Mouse (Mus musculus): ENCODE results near the gene Fshr. TPM values are rescaled to one million over a fixed set of nuclear protein-coding genes. Genes with fewer than 3 reads are reported as not detected.
"Not testable (repeated sequence)": the region's sequence is repeated elsewhere in the genome, so short reads cannot be mapped to it uniquely, and the experiment has no call there.

Gene Fshr
- not detected for polyA plus RNA-seq (2017; shearing (Covaris generic))

DNA sequence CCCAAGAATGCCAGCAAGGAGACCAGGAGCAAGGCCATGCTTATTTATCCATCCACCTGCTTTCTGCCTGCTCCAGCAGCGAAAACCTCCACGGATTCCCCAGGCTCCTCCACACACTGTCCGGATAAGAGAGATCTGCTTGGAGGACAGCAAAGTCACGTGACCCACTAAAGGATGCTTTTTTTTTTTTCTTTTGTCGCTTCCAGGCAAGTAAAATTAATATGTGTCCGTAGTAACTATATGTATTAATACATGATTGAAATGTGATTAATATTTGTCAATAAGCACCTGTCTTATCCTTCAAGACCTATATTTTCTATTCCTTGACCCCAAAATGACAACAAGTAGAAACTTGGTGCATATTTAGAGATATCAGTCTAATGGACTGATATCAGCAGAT lies at the start of gene Fshr:
Gene Fshr (minus strand): TSS at position 101 of the 400 bp plus-strand sequence.
- no peak for ATAC-seq

DNA sequence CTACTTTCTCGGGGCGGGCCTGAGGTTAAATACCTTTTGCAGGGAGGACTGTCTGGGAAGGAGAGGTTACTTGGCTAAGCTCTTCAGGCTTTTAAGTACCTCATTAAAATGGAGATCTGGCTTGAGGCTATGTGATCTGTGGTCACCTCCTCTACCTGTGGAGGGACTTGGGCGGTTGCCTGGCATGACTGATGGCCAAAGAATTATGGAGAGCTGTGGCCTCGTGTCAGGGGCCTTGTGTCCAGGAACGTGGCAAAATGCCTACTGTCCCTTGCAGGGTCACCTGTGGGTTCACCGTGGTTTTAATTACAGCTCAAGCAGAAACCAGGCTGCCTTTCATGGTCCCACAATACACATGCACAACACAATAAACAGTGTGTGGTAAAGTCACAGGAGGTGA lies 1.7 kb upstream of the Fshr start:
- ATAC-seq, result no peak

DNA sequence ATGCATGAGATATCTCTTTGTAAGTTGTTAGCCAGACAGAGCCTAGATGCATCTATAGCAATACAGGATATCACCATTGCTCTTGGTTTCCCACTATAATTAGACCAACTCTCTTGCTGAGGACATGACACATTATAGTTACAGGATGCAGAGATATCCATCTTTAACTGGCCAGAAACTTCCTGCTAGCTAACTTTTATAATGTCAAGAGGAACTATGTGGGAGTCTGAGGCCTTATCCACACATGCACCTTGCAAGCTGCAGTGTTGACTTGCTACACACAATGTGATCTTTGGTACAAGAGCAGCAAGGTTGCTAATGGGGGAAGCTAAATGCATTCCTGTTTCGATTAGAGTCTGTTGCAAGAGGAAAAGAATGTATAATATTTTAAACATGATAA lies 26.9 kb downstream of the Fshr start:
- no peak for ATAC-seq

DNA sequence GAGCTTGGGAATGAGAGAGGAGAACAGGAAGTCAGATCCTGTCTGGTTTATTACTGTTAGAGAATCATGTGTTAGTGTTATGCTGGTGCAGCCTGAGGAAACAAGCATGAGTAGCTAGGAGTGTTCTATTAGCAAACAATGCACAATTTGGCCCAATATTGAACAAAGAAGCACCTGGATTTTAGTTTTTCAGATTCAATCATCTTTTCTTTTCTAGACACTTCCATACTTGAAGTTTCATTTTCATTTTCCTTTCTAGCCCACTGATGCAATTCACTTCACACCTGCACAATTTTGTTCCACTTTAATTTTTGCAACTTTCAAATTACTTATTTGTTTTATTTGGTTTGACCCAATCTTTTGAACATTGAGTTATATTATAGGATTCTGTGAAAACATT lies 35.7 kb downstream of the Fshr start:
- no peak for ATAC-seq

DNA sequence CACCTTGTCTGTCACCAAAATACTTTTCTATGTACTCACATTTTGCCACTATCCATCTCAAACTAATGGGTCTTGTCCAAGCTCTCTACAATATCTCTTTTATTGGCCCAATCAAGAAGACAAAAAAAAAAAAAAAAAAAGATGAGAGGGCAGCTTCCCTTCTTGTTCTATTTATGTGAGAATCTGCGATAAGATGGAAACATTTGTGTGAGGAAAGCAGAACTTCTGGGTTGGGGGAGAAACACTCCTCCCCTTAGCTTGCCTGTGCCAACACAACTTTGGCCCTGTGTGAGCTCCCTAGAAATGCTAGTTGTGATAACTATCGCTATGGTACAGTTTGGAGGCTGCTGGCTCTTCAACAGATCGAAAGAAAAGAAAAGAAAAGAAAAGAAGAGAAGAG lies 38.0 kb downstream of the Fshr start:
- no peak for ATAC-seq

DNA sequence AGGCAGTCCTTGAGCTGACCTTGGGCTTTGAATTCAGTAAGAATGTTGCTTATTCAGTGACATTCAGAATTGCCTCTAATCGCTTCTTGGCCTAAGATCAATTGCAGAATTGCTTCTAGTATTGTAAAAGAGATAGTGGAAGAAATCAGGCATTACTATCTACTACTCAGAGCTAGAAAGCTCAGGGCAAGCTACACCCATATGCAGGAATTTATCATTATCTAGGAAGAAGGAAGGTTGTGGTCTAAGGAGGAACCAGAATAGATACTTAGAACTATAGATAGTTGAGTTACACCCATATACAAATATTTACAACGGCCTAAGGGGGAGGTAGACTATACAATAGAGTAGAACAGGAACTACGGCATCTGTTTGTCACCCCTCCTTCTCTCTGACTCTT lies 41.1 kb downstream of the Fshr start:
- not testable (repeated sequence) for ATAC-seq

DNA sequence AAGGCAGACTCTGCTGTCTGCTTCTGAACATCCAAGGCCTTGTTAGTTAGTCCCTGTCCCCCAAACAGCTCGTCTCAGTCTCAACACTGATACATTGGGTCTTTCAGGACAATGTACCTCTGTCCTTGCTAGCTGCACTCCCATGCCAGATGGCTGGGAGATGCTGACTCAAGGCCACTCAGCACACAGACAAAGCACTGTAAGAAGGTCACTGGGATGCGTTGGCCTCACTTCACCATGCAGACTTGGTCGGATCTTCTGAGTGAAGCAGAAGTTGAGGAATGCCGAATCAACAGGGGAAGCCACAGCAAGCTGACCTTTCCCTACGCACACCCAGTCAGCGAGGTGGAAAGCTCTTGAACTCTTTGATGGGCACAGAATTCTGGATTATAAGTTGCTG lies 55.7 kb downstream of the Fshr start:
- no peak for ATAC-seq

DNA sequence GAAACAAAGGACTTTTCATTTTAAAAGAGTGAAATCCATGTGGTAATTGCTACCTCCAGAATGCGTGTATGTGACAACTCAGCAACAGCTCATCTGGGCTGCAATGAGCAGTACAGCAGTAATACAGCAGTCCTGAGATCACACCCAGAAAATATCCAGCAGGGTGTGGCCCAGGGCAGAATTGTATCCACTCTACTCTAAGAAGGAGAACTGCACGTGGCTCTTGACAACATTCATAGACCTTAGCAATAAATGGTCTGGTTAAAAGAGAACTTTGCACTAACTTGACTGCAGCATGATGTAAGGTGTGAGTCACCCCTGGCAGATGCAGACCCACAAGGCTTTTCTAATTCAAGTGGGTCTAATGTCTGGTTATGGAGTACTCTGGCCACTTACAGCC lies 80.5 kb downstream of the Fshr start:
- no peak for ATAC-seq

DNA sequence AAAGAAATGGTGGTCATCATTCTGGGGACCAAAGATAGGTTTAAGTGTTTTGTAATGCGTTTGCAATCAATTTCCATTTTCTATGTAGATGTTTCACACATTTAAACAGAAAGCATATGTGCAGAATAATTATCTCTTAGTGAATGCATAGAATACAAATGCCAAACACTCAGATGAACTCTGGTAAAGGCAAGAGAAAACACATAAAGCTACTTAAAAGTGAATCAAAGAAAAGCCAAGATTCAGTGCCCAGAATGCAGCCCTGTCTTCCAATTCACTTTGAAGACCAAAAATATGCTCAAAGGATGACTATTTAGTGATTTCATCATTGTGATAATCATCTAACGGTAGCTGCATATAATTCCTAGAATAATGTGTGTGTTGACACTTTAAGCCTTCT lies 81.2 kb downstream of the Fshr start:
- no peak for ATAC-seq

DNA sequence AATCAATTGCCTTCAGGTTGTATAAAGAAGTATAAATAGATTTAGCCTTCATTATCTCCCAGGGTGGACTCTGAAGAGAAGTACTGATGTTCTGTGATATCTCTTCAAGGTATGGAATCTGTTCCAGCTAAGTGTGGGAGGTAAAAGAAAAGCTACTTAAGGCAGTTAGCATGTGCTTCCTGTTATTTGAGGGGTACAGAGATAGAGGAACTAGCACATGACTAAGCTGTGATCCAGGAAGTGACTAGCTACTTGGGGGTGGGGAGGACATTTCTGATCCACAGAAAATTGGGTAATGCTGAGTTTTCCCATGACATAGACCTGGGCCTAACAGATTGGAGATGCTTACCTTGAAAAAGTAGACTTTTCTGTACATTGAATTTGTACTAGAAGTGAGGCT lies 86.5 kb downstream of the Fshr start:
- ATAC-seq, result no peak

DNA sequence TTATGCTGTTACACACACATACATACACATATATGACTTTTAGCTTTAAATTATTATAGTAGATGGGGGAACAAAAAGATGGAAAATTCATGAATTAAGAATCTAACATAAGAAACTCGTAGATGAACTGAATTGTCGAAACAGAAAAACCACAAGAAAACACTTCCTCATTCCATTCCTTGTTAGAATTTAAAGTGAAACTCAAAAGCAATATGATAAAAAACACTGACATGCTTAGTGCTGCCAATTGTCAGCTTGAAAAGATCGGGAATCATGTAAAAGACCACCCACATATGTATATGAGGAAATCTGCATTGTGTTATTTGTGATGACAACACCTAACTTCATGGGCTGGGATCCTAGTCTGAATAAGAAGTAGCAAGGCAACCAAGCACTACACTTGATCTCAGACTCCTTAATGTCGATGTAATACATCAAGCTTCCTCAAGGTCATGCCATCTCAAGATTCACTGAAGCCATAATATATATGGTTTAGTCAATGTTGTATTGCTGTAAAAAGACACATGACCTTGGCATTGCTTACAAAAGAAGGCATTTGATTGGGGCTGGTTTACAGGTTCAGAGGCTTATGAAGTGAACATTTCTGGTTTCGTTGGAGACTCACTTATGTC lies 99.6 kb downstream of the Fshr start:
- no peak for ATAC-seq

DNA sequence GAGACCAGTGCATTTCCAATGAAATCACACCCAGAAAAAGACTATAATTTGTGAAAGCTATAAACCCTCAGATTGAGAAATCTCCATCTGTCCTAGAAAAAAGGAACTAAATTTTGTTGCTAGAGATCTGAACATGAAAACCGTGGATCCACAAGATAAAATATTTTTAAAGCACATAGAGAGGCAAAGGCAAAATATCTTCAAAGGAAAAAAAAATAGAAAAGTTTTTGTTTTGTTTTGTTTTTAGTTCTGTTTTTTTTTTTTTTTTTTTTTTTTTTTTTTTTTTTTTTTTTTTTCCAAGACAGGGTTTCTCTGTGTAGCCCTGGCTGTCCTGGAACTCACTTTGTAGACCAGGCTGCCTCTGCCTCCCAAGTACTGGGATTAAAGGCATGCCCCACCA lies 100.7 kb downstream of the Fshr start:
- ATAC-seq, result not testable (repeated sequence)

DNA sequence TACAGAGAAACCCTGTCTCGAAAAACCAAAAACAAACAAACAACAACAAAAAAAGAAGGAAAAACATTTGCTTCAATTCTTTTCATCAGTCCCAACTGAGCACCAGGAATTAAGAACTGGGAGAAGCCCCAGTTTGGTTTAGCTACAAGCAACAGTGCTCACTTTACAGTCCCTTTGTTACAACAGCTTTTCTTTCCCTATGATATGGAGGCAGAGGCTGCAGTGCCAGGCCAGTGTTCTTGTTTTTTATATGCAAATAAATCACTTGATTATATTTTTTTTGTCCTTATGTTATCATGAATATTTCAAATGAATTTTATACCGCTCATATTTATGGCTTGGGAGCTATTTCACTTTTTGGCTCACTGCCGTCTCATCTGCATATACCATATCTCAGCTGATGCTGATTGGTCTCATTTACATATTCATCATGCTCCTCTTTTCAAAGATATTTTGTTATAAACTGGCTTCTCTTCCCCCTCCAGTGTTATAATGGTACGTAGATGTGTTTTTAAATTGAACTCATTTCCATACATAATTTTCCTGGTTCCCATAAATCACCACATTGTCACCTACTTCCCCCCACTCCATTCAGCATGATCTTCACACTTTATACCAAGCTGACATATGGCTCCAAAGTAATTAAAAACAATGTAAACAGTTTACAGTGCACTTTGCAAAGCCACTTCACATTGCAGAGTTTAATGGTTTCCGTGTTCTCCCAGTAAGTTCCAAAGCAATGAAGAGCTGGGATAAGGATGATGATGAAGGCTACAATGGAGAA lies 110.6 kb downstream of the Fshr start:
- ATAC-seq, result no peak

DNA sequence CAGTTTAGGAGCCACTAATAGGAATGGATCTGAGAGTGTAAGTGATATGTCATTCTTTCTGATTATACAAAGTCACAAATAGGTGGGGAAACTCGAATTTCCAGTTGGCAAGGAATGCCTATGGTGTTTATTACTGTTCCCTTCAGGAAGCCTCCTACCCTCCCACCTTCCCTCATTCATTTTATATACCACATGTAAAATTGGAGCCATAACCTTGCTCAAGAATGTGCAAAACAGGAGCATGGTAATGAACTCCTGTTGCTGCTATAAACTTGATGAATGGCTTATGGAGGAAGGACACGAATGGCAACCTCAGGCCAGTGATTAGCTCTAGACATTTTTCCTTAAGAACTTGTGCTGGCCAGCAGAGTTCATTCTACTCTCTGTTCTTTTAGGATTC lies 117.6 kb downstream of the Fshr start:
- no peak for ATAC-seq

DNA sequence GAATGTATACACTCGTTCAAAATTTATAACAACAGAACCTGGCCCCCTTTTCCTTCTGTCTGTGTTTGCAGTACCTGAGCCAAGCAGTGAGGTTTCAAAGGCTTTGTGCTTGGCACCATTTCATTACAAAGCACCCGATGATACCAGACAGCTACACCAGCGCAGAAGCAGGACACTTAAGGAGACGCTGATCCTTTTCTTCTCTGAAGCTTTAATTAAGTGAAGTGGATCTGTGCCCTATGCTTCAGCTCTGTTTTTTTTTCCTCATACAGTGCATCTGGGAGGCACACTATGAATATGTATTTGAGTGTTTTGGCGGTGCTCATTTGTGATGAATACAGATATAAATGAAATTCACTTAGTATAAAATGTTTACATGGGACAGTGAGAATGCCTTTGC lies 120.8 kb downstream of the Fshr start:
- ATAC-seq, result no peak

DNA sequence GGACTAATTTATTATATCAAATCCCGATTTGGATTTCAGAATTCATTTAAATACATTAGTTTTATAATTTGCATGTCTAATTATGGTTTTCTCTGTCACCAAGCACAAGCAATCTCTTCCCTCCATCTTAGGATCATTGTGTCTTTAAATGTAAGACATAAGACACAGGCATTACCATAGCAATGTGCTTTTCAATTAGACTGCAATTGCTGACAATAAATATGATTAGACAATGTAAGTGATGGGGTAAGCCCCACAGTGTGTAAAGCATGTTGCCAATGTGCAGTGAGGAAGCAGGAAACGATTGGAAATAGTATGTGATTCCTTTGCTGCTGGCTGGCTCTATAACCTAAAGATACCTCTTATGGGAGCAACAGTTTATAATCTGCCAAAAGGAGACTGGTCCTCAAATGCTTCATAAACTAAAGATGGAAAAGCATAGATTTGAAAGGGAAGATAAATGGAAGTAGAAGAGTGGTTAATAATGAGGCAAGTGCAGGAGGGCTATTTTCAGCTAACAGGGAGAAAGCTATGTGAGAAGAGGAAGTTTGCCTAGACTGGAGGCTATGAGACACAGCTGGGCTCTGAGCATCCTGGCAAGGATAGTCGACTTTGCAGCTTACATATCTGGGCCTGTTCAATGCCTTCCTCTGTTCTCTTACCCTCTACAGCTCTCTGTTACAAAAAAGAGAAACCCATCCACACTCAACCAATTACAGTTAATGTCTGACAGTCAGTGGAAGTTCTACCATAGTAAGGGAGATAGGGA lies 136.0 kb downstream of the Fshr start:
- ATAC-seq, result no peak

DNA sequence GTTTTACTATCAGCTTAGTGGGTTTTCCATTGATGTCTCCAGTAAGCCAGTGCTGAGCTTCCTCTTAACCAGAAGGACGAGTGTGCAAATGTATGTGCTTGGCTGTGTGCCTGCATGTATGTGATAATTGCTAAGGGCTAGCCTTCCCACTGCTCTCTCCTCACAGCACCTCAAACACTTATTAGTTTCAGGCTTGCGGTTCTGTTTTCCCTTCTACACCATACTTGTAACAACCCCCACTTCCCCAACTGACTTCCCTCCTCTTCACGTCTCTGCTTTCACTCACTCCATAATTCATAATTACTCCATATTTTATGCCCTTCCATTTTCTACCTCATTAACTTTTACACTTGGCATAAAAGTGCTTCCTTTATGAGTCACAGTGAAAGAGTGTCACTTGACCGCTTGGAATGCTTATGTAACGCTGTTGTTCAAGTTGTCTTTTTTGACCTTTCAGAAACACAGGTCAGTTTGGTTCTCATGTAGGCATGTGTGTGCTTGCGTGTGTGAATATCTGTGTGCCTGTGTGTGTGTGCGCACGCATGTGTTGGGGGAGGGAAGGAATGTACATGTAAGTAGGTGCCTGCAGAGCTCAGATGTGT lies 138.0 kb downstream of the Fshr start:
- ATAC-seq, result no peak

DNA sequence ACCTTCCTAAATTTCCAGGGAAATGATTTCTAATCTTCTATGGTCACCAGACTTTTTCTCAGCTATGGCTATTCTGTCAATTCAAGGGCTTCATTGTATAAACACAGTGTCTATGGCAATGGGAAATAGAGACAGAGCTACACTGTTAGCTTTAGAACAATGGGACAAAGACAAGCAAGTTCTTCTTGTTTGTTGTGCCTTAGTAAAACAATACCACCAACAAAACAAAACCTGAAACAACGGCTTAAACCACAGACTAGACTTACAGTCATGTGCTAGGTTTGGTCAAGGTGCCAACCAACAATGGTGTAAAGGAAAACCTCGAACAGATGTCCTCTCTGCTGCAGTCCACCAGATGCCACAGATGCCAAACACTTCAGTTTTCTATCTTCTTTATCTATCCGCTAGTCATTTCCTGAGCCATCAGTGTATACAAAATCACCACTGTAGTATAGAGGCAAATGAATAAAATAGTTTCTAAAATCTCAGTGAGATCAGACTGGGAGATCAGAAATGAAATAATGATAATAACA lies 149.4 kb downstream of the Fshr start:
- no peak for ATAC-seq

DNA sequence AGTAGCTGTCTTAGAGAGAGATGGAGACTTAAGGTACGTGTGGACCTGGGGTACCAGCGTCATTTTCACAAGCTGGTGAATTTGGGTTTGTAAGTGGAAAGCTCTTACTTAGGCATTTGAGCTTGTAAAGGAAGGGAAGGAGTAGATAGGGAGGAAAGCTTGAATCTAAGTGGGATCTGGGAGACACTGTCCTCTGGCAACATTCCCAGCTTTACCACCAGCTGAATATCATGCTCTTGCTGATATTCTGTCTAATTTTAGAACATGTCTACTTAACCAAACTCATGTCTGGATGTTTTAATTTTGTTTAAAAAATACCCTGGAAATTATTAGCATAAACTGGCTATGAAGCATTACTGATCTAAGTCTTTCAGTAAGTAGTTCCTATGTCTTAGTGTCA lies 151.4 kb downstream of the Fshr start:
- no peak for ATAC-seq

DNA sequence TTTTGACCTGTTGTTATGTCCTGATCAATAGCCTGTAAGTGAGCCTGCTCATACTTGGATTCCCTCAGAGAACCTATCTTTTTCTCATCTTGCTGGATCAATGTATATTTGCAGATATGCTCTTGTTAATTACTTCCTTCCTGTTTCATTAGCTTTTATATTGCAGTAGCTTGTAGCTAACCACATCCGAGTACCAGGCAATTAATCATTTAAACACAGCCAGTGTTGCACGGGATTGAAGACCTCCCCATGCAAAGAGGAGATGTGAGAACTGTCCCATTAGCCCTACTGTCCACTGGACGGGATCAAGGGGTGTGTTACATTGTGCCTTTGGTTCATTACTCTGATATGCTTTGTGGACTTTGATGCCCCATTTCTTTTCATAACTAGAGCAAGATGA lies 154.5 kb downstream of the Fshr start:
- ATAC-seq, result no peak

DNA sequence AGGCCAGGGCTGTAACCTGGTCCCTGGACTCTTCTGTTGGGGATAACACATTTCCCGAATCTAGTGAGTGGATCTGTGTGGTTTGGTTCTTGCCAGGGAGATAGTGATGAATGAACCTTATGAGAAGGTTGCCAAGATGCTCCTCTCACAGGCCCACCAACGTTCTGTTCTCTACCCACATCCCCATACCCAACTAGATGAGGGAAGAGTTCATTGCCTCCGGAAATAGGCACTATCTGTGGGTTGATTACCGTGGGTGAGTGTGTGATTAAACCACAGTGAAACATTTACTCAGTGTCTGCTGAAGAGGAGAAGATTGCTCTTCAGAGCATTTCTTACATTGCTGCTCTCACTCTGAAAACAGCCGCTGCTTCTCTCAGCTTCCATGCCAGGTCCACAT lies 163.8 kb downstream of the Fshr start:
- ATAC-seq, result no peak

DNA sequence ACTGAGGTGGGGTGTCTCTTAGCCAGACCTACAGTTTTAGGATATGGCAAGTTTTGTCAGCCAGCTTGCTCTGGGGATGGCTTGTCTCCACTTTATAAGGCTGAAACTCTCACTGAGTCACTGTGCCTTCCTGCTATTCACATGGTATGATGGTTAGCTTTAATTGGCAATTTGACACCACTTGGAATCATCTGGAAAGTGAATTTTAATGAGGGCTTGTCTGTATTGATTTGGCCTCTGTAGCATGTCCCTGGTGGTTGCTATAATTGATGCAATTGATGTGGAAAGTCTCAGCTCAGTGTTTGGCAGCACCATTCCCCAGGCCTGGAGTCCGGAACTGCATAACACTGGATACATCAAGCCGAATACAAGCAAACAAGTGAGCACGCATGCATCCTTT lies 164.4 kb downstream of the Fshr start:
- no peak for ATAC-seq

DNA sequence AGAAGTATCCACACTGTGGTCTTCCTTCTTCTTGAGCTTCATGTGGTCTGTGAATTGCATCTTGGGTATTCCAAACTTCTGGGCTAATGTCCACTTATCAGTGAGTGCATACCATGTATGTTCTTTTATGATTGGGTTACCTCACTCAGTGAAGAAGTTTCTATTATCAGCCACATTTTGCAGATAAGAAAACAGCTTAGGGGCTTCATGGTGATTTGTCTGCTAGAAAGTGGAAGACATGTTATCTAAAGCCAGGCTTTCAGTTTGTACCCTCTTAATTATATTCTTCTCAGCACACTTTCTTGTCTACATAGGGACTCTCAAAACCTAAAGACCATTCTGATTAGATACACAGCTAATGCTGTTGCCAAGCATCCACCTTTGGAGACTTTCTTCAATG lies 165.8 kb downstream of the Fshr start:
- no peak for ATAC-seq
